Mouse (Mus musculus) spleen, postnatal 14 days (tissue): Measurements from ENCODE around the gene Gad2.
A peak's percentile ranks its signal among the peaks of the same experiment; 100 is the strongest.

ENCODE experiments used
- DNase-seq, 2 experiments: peaks; one replicate each; pipeline ENCODE4 v3.0.0; 2021 to 2022; ENCODE audit warnings: low spot score in 2 of 2

The Gad2 gene

DNA sequence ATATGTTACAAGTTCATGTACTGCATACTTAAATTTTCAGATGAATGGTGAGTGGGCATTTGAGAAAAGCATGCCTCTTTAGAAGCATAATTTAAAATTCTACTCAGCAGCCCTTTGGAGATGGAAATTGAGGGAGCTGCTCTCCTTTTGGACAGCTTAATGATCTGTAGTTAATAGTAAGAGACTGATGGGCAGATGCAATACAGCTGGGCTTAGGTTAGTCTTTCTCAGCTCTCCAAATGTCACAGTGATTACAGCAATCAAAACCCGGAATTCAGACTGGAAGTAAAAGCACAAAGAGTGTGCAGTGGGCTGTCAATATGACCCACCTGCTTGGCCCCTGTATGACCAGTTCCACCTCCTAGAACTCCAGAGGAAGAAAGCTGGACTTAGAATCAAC is 24.1 kb downstream of the Gad2 start:
- DNase-seq, result no peak

DNA sequence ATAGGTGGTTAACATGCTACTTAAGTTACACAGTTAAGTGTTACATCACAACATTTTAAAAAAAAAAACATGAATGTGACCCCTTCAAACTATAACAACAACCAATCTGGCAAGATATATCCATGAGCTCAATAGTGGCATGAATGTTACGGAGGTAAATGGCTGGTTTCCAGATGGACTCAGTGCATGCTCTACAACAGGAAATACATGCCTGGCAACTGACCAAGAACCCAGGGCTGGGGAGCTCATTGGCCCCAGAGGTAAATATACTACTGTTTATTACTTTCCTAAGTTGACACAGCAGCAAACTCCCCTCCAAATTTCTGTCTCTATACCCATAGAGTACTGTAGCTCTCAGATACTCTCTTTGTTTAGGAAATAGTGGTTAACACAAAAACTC is 26.4 kb downstream of the Gad2 start:
- DNase-seq, result no peak

DNA sequence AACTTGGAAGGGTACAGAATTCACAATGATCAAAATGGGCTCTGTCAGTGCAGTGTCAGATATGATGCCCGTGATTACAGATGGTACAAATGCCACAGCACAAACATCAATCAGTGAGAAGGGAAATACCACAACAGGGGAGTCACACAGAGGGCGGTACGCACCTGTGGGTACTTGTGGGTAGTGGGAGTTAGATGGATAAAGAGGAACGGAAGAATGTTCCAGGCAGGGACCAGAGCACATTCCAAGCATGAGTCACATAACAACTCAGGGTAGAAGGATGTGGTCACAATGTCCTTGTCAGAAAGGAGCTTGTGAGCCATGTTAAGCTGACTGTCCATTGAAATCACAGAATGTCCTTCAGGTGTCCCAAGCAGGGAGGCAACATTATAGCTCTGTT is 29.8 kb downstream of the Gad2 start:
- DNase-seq, result no peak

DNA sequence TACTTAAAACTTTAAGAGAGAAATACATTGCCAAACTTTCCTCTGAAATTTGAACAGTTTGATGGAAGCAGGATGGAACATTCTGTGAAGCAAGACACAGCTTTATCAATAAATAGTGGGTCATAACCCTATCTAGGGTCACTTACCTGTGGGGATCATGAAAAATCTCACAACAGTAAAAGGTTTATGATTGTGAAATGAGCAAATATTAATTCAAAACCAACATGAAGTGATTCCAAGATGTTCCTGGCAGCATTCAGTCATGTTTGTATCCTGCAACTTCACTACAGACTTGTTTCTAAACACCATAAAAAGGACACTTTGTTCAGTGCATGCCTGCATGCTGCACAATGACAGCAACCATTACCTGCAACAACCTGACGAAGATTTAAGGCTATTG is 41.7 kb downstream of the Gad2 start:
- no peak for DNase-seq

DNA sequence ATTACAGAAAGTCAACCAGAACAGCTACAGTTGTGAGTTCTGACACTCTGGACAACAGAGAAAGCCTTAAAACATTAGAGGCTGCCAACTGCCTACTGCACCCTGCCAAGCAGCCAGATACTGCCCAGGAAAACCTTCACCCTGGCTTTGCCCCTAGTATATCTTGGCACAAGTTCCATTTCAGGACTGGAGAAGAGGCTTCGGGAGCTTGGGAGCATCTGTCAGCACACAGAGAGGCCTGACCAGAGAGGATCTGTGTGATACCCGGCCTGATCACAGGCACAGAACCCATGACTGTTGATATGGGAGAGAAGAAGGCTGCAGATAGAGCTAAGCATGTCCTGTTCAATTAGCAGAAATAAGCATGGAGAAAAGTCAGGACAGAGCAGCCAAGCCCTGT is 48.4 kb downstream of the Gad2 start:
- no peak for DNase-seq

DNA sequence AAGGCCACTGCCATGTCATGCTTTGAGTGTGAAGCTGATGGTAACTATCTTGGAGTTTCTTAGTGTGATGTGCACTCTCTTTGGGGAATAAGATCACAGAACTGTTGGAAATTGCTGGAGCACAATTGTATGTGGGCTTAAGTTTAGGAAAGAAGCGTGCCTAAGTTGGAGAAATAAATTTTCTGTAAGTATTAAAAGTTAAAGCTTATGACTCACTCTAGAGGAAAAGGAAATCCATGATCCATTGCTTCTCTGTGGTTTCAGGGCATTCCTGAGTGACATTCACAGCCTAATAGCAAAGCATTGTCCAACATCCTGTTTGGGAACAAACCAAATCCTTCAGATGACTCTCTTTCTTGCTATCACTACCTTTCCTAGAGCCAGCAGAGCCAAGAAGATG is 49.3 kb downstream of the Gad2 start:
- no peak for DNase-seq

DNA sequence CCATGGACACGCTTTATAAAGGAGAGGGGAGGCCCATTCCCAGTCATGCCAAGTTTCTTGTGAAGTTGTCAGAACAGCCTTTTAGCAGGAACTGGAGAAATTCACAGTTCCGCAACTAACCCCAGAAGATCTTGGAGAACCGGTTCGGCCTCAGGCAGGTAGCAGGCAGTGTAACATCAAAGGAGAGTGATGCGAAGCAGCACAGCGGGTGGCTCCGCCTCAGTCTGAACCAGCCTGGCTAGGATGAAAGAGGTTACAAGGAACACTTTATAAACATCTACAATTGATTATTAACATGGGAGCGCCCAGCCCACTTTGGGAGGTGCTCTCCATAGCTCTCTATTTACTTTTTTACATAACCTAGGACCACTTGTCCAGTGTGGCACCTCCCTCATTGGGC is 55.1 kb downstream of the Gad2 start:
- DNase-seq, result no peak

DNA sequence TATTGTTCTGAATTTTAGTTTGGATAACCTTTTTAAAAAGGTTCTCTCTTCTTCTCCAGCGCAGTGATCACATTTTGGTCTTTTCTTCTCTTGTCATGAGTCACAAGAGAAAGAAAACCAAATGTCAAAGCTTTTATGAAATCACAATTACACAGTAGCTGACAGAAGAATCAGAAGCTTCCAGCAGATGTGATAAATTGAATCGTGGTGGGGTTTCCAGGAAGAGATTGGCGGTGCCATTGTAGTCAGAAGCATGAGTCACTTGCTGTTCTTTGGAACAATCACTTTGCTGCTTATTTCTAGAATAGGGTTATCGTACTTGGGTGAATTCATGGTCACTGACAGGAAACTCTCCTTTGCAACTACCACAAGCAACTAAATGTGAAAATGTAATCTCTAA is 57.9 kb downstream of the Gad2 start:
- no peak for DNase-seq

DNA sequence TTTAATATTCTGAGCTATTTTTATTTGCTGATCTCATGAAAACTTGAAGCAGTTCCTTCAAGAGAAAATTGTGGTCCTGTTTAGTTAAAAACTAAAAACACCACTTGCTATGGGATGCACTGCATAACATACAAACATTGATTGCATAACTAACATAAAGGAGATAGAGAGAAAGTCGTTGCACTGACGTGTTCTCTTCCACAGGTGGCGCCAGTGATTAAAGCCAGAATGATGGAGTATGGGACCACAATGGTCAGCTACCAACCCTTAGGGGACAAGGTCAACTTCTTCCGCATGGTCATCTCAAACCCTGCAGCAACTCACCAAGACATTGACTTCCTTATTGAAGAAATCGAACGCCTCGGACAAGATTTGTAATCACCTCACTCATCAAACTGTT is 68.0 kb downstream of the Gad2 start:
- no peak for DNase-seq

DNA sequence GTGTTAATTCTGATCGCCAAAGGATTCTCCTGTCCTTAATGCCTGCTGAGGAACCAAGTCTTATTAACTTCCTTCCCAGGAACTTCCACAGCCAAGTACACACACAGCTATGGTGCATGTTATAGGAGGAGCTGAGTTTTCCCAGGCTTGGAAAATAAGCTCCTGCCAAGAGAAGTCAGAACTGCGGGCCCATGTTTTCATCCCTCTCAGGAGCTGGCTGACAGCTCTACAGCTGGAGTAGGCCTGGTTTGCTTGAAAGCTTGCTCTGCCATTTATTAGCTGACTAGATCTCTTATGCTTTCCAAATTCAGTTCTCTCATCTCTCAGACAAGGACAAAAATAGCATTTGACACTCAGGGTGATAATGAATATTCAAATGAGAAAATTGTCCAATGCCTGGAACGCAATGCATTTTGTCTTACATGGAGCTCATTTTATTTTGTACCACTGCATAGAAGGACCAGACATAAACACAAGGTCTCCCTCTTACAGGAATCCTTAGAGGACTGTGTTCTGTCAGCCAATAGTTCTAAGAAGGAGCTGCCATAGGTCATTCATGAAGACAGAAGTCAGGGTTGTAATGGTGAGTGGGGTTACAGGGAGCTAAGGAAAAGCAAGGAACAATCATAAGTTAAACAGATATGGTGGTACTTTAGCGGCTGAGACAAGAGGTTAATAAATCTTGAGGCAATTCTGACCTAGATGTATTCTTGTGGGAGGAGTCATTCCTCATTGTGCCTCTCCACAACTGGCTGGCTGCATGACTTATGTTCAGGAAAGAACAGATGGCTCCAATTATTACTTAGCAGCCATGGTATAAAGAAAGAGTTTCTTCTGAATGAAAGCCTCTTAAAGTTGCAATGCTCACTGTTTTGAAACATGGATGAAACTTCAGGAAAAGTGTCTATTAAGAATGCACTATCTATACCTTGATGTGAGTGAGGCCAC is 83.0 kb downstream of the Gad2 start:
- DNase-seq, result no peak

DNA sequence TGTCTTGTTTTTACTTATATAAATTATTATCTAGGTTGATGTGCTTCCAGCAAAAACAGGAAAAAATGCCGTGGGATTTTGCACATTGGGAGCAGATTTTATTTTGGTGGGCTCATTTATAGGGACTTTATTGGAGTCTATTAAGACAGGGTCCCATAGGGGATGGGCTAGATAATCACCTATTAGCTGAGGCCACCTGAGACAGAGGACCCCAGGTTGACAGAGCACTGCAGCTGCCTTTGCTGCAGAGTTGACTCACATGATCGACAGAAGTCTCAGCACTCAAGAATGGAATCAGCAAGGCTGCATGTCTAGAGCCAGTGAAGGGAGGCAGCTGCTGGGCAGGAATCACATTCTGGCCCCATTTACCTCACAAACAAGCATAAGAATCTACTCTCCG is 84.2 kb downstream of the Gad2 start:
- DNase-seq, result no peak

DNA sequence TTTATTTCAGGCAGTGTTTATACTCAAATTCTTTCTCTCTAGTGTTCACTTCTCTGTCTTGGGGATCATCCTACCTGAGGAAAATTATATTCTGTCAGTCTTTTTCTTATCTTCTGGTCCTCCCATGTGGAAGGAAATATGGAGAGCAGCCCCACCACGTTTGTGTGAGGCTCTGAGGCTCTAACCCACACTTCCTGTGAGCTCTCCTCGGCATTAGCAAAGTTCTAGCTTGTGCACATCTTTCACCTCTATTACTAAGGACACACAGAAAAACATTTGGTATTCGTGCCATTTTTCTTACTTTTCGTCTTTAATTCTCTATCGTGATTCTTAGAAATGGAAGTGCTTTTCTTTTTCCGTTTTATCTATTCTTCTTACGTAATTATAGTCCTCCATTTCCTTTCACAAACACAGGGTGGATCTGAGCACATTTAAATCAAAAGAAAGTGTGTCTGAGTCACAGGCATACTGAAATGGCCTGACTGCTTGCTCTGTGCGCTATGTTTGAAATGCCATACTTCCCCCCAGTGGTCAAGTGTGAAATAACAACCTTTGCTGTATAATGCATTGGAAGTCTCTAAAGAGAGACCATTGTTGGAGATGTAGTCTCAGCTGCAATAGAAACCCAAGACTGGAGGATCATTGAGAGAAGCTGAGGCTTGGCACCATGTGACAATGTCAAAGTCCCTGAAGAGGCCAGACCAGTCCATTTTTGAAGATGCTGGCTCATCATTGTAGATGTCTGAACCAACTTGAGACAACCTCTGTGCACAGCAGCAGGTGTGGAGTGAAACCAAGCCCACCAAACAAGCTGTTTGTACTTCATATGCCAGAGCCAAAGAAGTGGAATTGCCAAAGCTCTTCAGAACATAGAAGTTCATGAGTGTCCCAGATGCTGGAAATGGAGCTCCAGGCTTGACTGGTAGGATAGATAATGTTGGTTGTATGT is 99.8 kb downstream of the Gad2 start:
- peak in 1 of 2 experiments; percentile 36 for DNase-seq

DNA sequence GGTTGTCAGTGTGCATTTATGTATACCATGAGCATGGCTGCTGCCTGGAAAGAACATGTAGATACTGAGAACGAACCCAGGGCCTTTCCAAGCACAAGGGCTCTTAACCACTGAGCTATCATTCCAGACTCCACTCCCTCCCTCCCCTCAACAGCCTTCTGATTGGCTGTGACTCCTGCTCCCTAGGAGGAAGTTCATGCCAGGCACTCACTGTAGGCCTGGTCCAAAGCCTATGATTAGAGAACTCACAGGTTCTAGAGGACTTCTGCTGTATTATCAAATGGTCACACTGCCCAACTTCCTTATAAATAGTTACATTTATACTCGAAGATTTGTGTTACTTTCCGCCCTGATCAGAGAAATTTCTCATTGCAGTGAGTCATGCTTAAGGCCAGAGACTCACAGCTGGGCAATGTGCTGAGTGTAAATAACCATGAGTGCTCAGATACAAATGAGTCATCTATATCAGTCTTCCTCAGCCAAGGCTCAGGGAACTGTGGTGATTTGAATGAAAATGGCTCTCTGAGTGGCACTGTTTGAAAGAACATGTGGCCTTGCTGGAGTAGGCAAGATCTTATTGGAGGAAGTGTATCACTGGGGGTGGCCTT is 102.0 kb downstream of the Gad2 start:
- no peak for DNase-seq

DNA sequence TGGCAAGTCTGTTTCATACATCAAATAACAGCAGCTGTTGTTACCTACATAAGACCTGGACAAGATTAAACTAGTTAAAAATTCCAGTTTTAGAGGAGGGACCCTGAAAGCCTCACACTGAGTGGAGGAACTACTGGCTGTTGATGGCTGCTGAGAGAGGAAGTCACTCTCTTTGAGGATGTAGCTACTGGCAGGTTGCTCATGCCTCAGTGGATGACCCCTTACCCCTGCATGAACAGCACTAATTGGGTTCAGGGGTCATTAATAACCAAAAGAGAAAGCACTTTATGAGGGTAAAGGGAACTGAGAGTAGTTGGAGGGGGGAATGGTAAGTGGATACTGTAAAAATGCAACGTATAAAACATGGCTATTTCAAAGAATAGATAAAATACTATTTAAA is 105.1 kb downstream of the Gad2 start:
- no peak for DNase-seq

DNA sequence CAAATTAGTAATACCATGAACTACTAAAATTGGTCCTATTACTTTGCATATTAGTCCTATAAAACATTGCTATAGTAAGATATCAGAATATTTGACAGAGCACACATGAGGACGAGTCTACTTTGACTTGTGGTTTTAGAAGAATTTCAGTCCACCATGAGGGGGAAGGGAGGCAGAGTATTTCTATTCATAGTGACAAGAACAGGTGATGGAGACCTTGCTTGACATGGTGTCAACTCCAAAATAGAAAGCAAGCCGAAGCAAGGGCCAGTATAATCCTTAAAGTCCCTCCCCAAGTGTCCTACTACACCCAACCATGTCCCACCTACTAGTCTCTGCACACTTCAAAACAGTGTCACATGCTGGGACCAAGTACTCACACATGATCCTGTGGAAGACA is 114.1 kb downstream of the Gad2 start:
- no peak for DNase-seq

DNA sequence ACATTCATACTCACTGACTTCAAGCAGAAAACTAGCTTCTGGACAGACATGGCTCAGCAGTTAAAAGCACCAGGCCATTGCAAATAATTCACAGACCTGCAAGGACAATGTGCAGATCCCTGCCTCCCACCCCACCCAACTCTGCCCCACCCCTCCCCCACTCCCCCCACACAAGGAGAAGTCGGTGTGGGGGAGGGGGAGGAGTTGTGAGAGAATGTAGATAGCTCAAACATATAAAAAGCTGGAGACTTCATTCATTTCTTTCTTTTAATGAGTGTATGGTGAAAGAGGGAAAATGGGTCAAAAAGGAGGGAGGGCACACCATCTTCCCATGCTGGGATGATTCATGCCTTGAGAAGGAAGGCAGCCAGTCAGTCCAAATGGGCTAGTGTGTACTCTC is 117.4 kb downstream of the Gad2 start:
- DNase-seq, result no peak

DNA sequence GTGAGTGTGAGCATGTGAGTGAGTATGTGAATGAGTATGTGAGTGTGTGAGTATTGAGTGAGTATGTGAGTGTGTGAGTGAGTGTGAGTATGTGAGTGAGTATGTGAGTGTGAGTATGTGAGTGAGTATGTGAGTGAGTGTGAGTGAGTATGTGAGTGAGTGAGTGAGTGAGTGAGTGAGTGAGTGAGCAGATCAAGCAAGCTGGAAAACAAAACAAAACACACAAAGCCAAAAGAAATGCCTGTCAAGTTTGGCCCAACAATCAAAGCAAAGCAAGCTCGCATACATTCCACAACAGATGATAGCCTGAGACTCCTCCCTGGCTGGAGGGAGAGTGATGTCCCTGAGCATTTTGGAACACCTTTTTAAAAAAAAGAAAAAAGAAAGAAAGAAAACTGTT is 118.4 kb downstream of the Gad2 start:
- DNase-seq, result no peak

DNA sequence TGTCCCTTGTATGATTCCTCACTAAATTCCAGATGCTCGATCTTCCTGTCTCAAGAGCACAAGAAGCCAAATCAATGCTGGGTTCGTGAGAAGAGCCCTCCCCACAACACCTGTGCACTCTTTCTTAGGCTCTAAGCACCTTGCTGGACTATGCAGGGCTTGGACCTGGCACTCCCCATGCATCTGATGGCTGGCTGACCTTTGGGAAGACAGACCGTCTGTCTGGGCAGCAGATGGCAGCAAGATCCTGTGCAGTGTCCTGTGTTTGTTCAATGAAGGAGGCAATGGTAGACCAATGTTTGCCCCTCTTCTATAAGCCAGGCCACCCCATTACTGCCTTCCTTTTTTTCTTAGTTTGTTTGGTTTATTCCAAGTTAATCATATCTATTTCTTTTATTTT is 119.2 kb downstream of the Gad2 start:
- DNase-seq, result no peak
